Mouse (Mus musculus) limb, embryonic 10.5 days (tissue): ENCODE results near the gene Pafah1b3. TPM values are rescaled to one million over a fixed set of nuclear protein-coding genes. Genes with fewer than 3 reads are reported as not detected.

Source experiments
- DNase-seq: peaks from one replicate; pipeline ENCODE4 v3.0.0-alpha.2; 2017; ENCODE audit warnings: low spot score
- H3K27ac ChIP-seq: fragments of 300-500 bp; sonication (generic); 2 replicates; pipeline ENCODE4 v1.5.1; 2016; ENCODE audit warnings: mild to moderate bottlenecking
- H3K27me3 ChIP-seq: fragments of 300-500 bp; sonication (generic); 2 replicates; pipeline ENCODE4 v1.6.1; 2016; ENCODE audit warnings: low read depth, mild to moderate bottlenecking; ENCODE audit not compliant: poor library complexity, severe bottlenecking
- H3K36me3 ChIP-seq: fragments of 300-500 bp; sonication (generic); 2 replicates; pipeline ENCODE4 v1.6.1; 2016; ENCODE audit warnings: mild to moderate bottlenecking, moderate library complexity
- H3K4me1 ChIP-seq: fragments of 300-500 bp; sonication (generic); 2 replicates; pipeline ENCODE4 v1.6.1; 2016
- H3K4me3 ChIP-seq: fragments of 300-500 bp; sonication (generic); 2 replicates; pipeline ENCODE4 v1.5.1; 2016; ENCODE audit warnings: mild to moderate bottlenecking, moderate library complexity
- H3K9me3 ChIP-seq: fragments of 300-500 bp; sonication (generic); replicated peaks from 2 replicates; pipeline ENCODE4 v1.6.1; 2016; ENCODE audit warnings: mild to moderate bottlenecking
- WGBS: fragments of 180-500 bp; shearing (Covaris S2); methylation state at CpG from one replicate; pipeline ENCODE4 v1.1.7; 2016; 5-methylcytosine and 5-hydroxymethylcytosine counted together
- polyA plus RNA-seq: library from polyadenylated mRNA; unstranded; fragments of >200 nt; fragmentation: Nextera tagmentation; extraction: Ambion mirVana; gene quantifications from 2 replicates; pipeline ENCODE4 v1.2.1, GENCODE M21; 2016

Gene Pafah1b3
- polyA plus RNA-seq, 1 experiment from 2014 or later = 248 TPM

DNA sequence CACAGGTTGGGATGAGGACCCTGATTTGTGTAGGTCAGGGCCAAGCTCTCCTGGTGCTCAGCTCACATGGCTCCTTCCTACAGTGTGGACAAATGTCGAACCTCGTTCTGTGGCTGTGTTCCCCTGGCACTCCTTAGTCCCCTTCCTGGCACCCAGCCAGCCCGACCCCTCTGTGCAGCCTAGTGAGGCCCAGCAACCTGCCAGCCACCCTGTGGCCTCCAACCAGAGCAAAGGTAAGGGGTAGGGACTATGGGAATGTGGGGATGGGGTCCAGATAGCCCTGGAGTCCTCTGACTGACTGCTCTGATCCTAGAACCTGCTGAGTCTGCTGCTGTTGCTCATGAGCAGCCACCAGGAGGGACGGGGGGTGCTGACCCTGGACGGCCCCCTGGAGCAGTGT, 13.0 kb downstream of the Pafah1b3 start:
- Histone ChIP-seq H3K27me3 (no peaks in the 10 kb centered on the region), H3K4me1 (peaks cover 46% of the 10 kb centered on the region), H3K4me3 (0 out of 2 replicates have a peak overlapping the region, but pooled peaks have one; percentile 14), H3K27ac (no peak overlapping the region), H3K36me3 (peaks cover 57% of the 10 kb centered on the region), H3K9me3 (no peaks in the 10 kb centered on the region)
- 94% methylated on average over 5 of the region's 5 CpGs for WGBS
- DNase-seq = no peak

DNA sequence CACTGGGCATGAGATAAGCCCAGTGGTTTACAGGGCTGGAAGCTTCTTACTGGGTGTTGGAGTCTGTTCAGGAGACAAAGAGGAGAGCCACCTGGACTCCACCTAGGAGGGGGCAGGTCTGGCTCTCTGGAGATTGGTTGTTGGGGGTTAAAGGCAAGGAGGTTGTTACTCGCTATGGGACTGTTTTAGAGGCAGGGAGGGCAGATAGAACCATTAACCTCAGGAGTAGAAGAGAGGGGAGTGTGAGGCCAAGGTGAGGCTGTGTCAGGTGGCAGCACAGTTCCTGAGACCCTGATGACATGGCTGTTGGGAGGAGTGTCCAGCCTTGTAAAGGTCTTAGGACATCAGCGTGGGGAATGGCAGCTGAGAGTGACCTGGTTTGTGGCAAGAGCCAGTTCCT, 13.6 kb downstream of the Pafah1b3 start:
- no peaks in the 10 kb centered on the region for H3K27me3 ChIP-seq
- peaks cover 51% of the 10 kb centered on the region for H3K36me3 ChIP-seq
- no peak for DNase-seq
- peak overlapping the region; percentile 86 for H3K4me3 ChIP-seq
- peak overlapping the region; percentile 97 for H3K27ac ChIP-seq
- H3K4me1 ChIP-seq = peaks cover 52% of the 10 kb centered on the region
- H3K9me3 ChIP-seq = no peaks in the 10 kb centered on the region
- 77% methylated on average over 2 of the region's 2 CpGs for WGBS

DNA sequence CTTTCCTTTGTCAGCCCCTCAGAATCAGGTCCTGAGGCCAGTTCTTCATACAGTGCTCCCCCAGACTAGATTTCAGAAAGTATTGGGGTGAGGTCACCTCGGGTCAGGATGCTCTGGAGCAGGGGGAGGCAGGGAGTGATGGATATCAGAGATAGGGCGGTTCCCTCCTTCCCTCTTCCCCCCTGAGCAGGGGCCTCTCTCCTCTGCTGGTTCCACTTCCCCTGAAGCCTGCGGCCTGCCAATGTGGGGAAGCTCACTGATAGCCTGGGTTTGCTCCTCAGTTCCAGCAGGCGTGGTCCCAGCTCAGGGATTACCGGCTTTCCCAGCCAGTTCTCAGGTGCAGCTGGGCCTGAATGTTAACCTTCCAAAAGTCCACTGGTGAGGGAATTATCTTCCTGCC, 14.1 kb downstream of the Pafah1b3 start:
- no peaks in the 10 kb centered on the region for H3K9me3 ChIP-seq
- peaks cover 54% of the 10 kb centered on the region for H3K4me1 ChIP-seq
- H3K27me3 ChIP-seq = no peaks in the 10 kb centered on the region
- peak overlapping the region; percentile 86 for H3K4me3 ChIP-seq
- no peak for DNase-seq
- WGBS = 36% methylated on average over 5 of the region's 5 CpGs
- H3K36me3 ChIP-seq = peaks cover 46% of the 10 kb centered on the region
- peak overlapping the region; percentile 97 for H3K27ac ChIP-seq

DNA sequence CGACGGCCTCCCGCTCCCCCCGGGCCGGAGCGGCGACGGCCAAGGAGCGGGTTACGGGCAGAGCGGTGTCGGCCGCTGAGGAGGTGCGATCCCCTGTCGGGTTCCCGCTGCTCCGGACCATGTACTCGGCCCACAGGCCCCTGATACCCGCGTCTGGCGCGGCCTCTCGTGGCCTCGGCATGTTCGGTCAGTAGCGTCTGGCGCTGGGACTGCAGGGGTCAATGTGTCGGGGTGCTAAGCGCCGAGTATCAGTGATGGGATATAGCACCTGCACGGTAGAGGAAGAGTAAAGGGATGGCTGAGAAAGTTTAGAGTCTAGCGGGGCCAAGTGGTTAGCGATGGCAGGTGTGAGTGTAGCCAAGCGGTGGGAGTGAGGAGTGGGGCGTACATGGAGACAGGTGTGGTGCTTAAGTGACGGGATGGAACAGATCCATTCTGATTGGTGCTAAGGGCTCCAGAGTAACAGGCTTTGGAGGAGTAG, 15.0 kb downstream of the Pafah1b3 start:
- peak; percentile 69 for DNase-seq
- Histone ChIP-seq H3K27ac (peak overlapping the region; percentile 97), H3K4me1 (peaks cover 58% of the 10 kb centered on the region), H3K27me3 (no peaks in the 10 kb centered on the region), H3K36me3 (peaks cover 37% of the 10 kb centered on the region), H3K9me3 (no peaks in the 10 kb centered on the region), H3K4me3 (peak overlapping the region; percentile 86)
- under 1% methylated on average over 30 of the region's 36 CpGs for WGBS

DNA sequence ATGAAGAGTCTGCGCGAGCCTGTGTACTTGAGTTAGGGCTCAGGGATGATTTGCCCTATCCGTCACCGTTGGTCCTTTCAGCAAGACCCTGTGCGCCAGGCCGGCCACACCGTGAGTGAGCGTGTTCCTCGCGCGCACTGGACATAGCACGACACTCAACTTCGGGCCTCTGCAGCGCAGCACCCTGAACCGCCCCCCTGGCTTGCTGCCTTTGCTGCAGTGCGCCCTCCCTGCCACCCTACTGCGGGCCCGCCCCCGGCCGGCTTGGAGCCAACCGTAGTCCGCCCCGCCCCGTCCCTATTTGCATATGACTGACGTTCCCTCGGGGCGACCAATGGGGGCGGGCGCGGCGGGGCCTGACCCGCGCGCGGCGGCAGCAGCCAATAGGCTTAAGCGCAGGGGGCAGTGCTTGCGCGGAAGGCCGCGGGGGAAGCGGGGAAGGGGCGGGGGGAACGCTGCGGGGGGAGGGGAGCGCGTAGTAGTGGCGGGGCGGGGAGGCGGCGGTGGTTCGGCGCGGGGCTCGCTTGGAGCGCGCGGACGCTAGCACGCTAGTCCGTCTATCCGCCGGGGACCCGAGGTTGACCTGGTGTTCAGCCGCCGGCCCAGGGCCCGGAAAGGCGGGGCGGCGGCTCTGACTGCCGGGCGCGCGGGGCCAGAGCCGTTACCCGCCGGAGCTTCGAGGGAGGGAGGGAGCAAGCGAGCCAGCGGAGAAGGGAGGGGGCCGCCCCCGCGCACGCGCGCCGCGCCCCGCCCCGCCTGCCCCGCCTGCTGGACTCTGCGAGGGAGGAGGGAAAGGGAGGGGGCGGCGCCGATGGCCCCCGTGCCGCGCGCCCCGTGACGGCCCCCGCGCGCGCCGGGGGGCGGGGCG, 15.8 kb downstream of the Pafah1b3 start:
- peak overlapping the region; percentile 97 for H3K27ac ChIP-seq
- 2% methylated on average over 69 of the region's 108 CpGs for WGBS

DNA sequence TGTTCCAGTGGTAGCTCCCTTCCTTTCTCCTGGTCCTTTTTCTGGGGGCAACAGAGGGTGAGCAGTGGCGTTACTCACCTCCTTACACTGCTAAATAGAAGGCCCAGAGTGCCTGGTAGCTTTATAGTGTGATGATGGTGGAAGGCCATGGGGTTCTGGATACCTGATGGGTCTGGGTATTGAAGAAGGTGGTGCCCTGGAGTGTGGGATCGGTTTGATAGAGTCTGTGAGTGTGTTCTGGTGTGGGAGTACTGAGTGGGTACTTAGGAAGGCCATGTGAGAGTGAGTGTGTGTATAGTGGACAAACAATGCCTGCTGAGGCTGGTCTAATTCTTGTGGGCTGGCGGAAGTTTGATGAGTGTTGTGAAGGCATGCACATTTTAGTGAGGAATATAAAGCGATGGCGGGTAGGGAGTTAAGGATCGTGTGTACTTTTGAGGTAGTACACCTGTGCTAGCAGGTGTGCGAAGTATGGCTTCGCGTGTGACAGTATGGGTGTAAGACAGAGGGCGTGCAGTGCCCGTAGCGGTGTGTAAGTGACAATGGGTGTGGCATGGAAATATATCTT, 16.5 kb downstream of the Pafah1b3 start:
- no peak for DNase-seq
- Histone ChIP-seq H3K4me3 (peak overlapping the region; percentile 86), H3K9me3 (no peaks in the 10 kb centered on the region), H3K36me3 (peaks cover 22% of the 10 kb centered on the region), H3K27ac (peak overlapping the region; percentile 97), H3K4me1 (peaks cover 67% of the 10 kb centered on the region), H3K27me3 (no peaks in the 10 kb centered on the region)
- 28% methylated on average over 12 of the region's 12 CpGs for WGBS

More for the DNA sequence above, 15.8 kb downstream of the Pafah1b3 start:
- DNase-seq = peak; percentile 97
- Histone ChIP-seq H3K9me3 (no peaks in the 10 kb centered on the region), H3K4me3 (peak overlapping the region; percentile 86), H3K4me1 (peaks cover 66% of the 10 kb centered on the region), H3K27me3 (no peaks in the 10 kb centered on the region), H3K36me3 (peaks cover 29% of the 10 kb centered on the region)

DNA sequence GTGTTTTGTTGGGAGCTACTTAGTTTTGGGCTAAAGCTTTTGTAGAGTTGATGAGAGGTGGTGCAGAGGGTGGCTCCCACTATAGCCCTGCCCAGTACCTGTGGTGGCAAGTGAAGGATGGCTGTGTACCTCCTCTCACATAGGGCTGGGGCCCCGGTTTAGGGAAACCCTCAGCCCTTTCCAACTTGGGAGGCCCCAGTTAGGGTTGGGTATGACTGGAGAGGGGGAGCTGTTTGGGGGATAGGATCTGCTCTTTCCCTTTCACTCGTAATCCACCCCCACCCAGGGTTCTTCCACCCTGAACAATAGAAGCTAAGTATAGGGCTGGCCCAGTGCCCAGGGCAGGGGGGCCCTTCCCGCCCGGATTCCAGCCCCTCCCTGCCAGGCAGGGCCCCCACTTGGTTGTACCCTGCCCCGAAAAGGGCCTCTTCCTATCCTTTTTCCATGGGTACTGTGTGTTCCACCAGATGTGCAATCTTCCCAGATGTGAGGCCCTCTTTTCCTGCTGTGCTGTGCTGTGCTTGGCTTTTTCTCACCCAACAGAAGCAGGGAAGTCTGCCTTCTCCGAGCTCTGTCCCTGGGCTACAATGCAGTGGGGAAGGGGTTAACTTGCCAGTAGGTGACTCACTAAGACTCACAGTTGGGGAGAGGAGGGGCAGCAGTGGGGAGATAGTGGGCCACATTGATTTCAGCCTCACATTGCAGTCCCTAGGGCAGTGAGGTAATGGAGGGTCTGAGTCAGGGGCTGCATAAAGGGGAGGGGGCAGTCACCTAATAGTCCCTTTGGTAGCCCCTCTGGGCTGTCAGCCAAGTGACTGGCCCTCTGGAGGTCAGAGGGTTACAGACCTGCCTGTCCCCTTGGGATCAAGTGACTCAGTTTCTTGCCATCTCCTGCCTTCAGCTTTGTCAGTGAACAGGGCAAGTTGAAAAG, 17.7 kb downstream of the Pafah1b3 start:
- peak; percentile 52 for DNase-seq
- Histone ChIP-seq H3K27me3 (no peaks in the 10 kb centered on the region), H3K4me1 (peaks cover 78% of the 10 kb centered on the region), H3K4me3 (peak overlapping the region; percentile 86), H3K27ac (peak overlapping the region; percentile 97), H3K36me3 (peaks cover 11% of the 10 kb centered on the region), H3K9me3 (no peaks in the 10 kb centered on the region)
- 5% methylated on average over 6 of the region's 6 CpGs for WGBS

DNA sequence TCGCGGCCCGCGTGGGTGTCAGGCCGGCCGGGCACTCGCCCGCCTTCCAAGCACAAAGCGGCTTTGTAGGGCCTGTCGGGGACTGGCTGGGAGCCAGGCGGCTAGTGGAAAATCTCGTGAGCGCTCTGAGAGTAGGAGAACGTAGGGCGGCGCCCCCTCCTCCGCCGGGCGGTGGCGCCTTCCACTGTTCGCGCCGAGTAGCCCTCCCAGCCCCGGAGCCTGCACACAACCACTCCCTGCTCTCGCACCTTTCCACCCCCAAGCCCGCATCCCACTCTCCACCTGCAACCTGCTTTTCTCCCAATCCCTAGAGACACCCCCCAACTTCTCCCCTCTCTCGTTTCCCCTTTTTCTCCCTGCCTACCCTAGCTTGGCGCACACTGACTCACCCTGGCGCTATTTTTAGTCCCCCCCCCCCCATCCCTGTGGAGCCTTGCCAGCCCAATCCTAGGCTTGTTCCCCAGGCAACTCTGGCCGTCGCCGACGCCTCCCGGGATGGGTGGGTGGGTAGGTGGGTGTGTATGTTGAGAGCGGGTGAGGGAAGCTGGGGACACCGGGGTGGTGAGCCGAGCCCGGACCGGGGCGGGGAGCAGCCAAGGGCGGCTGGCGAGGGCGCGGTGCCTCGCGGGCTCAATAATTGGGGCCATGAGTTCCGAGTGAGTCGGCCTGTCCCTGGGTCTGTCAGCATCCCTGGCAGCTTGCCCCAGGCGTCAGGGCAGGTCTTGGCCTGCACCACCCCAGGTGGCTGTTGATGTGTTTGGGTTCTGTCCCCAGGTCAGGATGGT, 18.5 kb downstream of the Pafah1b3 start:
- Histone ChIP-seq H3K9me3 (no peaks in the 10 kb centered on the region), H3K4me1 (peaks cover 76% of the 10 kb centered on the region), H3K36me3 (0 out of 2 replicates have a peak, but pooled peaks cover 3% of the 10 kb centered on the region), H3K4me3 (peak overlapping the region; percentile 86), H3K27me3 (no peaks in the 10 kb centered on the region), H3K27ac (peak overlapping the region; percentile 97)
- DNase-seq = peak; percentile 86
- under 1% methylated on average over 48 of the region's 49 CpGs for WGBS

DNA sequence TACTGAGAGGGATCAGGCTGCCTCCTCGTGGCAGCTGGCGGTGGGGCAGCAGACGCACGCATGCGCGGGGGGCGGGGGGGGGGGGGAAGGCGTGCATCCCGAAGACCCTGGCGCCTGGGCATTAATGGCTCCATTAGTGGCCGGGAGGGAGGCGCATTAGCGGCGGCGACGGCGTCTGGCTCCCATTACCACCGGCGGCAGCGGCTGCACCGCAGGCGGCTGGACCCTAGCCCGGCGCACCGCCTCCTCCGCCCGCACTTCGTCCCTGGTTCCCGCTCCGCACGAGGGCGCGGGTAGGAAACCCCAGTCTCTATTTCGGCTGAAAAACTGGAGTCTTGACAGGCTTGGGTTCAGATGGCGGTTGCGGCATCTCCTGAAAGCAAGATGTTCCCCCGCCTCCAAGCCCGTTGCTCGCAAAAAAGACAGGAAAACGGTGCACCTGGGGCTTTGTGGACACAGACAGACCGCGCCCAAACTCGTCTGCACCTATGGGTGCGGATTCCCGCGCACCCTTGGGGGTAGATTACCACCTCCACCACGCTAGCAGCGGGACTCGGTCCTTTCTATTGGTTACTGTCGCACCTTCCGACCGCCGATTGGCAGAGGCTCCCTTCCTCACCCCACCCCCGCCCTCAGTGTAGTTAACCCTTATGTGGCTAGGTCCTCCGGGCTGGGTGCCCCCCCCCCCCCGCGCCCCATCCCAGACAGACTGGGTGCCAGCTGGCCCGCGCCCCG, 19.3 kb downstream of the Pafah1b3 start:
- WGBS = under 1% methylated on average over 54 of the region's 60 CpGs
- Histone ChIP-seq H3K36me3 (peaks cover 5% of the 10 kb centered on the region), H3K27ac (peak overlapping the region; percentile 97), H3K4me1 (peaks cover 69% of the 10 kb centered on the region), H3K9me3 (no peaks in the 10 kb centered on the region), H3K27me3 (no peaks in the 10 kb centered on the region), H3K4me3 (peak overlapping the region; percentile 86)
- peak; percentile 90 for DNase-seq

DNA sequence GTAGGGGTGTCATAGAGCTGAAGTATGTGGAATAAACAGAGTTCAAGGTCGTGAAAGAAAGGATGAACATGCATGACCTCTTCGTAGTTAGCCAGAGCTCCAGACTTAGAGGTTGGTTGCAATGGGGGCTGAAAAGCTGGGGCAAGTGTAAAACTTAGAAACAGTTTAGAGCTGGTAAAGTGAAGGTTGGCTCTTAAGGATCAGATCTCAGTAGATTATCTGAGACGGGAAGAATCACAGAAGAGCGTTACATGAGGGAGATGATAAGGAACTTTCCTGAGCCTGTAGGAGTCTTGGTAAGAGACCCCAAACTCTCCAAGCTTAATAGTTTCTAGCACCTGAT, 19.8 kb downstream of the Pafah1b3 start:
- Histone ChIP-seq H3K27ac (peak overlapping the region; percentile 97), H3K4me3 (peak overlapping the region; percentile 86), H3K4me1 (peaks cover 69% of the 10 kb centered on the region), H3K9me3 (no peaks in the 10 kb centered on the region), H3K36me3 (peaks cover 11% of the 10 kb centered on the region), H3K27me3 (no peaks in the 10 kb centered on the region)
- DNase-seq = no peak
- WGBS = 20% methylated on average over 4 of the region's 4 CpGs

DNA sequence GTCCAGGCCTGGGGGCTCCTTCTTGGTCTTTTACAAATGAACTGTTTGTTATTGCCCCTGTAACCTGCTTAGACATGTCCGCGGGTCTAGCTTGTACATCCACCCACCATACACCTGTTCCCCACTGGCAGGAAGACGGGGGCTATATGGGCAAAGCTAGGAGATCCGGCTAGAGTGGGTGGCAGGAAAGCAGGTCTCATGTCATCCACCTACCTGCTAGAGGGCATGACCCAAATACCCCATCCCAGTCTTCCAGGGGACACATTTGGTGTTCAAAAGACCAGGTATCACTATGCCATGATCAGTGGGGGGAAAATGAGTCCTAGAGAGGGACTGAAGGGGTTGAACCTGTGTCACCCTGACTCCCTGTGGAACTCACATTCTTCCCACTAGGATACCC, 20.4 kb downstream of the Pafah1b3 start:
- Histone ChIP-seq H3K4me3 (peak overlapping the region; percentile 86; the same call in 1 of the 2 replicates), H3K27ac (peak overlapping the region; percentile 97), H3K27me3 (no peaks in the 10 kb centered on the region), H3K36me3 (peaks cover 16% of the 10 kb centered on the region), H3K9me3 (no peaks in the 10 kb centered on the region), H3K4me1 (peaks cover 71% of the 10 kb centered on the region)
- 90% methylated on average over 4 of the region's 4 CpGs for WGBS
- no peak for DNase-seq
